Mouse (Mus musculus) stomach, postnatal 0 days (tissue): ENCODE data around the gene Npm3. TPM values are rescaled to one million over a fixed set of nuclear protein-coding genes. Genes with fewer than 3 reads are reported as not detected.
A peak's percentile ranks its signal among the peaks of the same experiment; 100 is the strongest.

ENCODE experiments used
- ATAC-seq: fragments of 200-750 bp; cut with Nextera tagmentation; 2 replicates; pipeline ENCODE4 v1.8.0; 2017; ENCODE audit not compliant: low FRiP score, low TSS enrichment
- DNase-seq: peaks from one replicate; pipeline ENCODE4 v3.0.0-alpha.2; 2016; ENCODE audit warnings: low spot score
- H3K27ac ChIP-seq: fragments of 300-500 bp; sonication (generic); replicated peaks from 2 replicates; pipeline ENCODE4 v1.5.1; 2014; ENCODE audit warnings: mild to moderate bottlenecking, control low read depth
- H3K27me3 ChIP-seq: fragments of 300-500 bp; sonication (generic); 2 replicates; pipeline ENCODE4 v1.6.1; 2014; ENCODE audit warnings: low read length; ENCODE audit not compliant: control insufficient read depth, insufficient read depth
- H3K36me3 ChIP-seq: fragments of 300-500 bp; sonication (generic); 2 replicates; pipeline ENCODE4 v1.6.1; 2014; ENCODE audit warnings: low read length, mixed read lengths; ENCODE audit not compliant: control insufficient read depth, insufficient read depth
- H3K4me1 ChIP-seq: fragments of 300-500 bp; sonication (generic); replicated peaks from 2 replicates; pipeline ENCODE4 v1.6.1; 2014; ENCODE audit warnings: antibody characterized with exemption; ENCODE audit not compliant: control insufficient read depth, insufficient read depth
- H3K4me2 ChIP-seq: fragments of 300-500 bp; sonication (generic); replicated peaks from 2 replicates; pipeline ENCODE4 v1.6.1; 2014; ENCODE audit warnings: low read depth, mild to moderate bottlenecking, control low read depth, moderate library complexity
- H3K4me3 ChIP-seq: fragments of 300-500 bp; sonication (generic); 2 replicates; pipeline ENCODE4 v1.5.1; 2014; ENCODE audit warnings: low read depth, low read length, control low read depth
- H3K9ac ChIP-seq: fragments of 300-500 bp; sonication (generic); 2 replicates; pipeline ENCODE4 v1.6.1; 2014; ENCODE audit warnings: mild to moderate bottlenecking, low read length, control low read depth, mixed read lengths
- H3K9me3 ChIP-seq: fragments of 300-500 bp; sonication (generic); 2 replicates; pipeline ENCODE4 v1.6.1; 2016; ENCODE audit warnings: low read length; ENCODE audit not compliant: control insufficient read depth
- CTCF ChIP-seq: IDR thresholded peaks from 2 replicates; pipeline ENCODE4 v1.5.1; 2016; ENCODE audit warnings: antibody characterized with exemption, low read depth, mild to moderate bottlenecking, moderate library complexity
- EP300 ChIP-seq: optimal IDR thresholded peaks from 2 replicates; pipeline ENCODE3; 2016; ENCODE audit warnings: antibody characterized with exemption
- WGBS: fragments of 180-500 bp; shearing (Covaris S2); extraction: QIAGEN DNeasy Blood & Tissue Kit; methylation state at CpG from one replicate; pipeline ENCODE4 v1.1.7; 2014; 5-methylcytosine and 5-hydroxymethylcytosine counted together
- polyA plus RNA-seq: library from polyadenylated mRNA; unstranded; fragments of >200 nt; fragmentation: Nextera tagmentation; extraction: Ambion mirVana; gene quantifications from 2 replicates; pipeline ENCODE4 v1.2.1, GENCODE M21; 2015

The Npm3 gene
- polyA plus RNA-seq, 1 experiment from 2014 or later: 10.9 TPM

- ATAC-seq (no peak), DNase-seq (no peak)
- Histone ChIP-seq H3K4me3 (no peak overlapping the region), H3K9ac (no peak overlapping the region), H3K4me2 (no peak overlapping the region), H3K36me3 (no peaks in the 10 kb centered on the region), H3K27me3 (peaks cover 27% of the 10 kb centered on the region; the same call in 1 of the 2 replicates), H3K4me1 (peaks cover 3% of the 10 kb centered on the region; the same call in 1 of the 2 replicates), H3K27ac (no peak overlapping the region), H3K9me3 (no peaks in the 10 kb centered on the region)
- WGBS: 79% methylated on average over 5 of the region's 5 CpGs
- TF ChIP-seq EP300 (no peak), CTCF (no peak)
Measured at GRCm38 (mm10) chr19:45738521-45738920, 10.9 kb downstream of the Npm3 start.

- Histone ChIP-seq H3K4me2 (no peak overlapping the region), H3K4me3 (no peak overlapping the region), H3K36me3 (no peaks in the 10 kb centered on the region), H3K4me1 (peaks cover 3% of the 10 kb centered on the region; the same call in 1 of the 2 replicates), H3K27me3 (peaks cover 27% of the 10 kb centered on the region; the same call in 1 of the 2 replicates), H3K27ac (no peak overlapping the region), H3K9me3 (no peaks in the 10 kb centered on the region), H3K9ac (no peak overlapping the region)
- no peak for TF ChIP-seq CTCF
- no peak for TF ChIP-seq EP300
- ATAC-seq: no peak
- 83% methylated on average over 10 of the region's 10 CpGs for WGBS
- no peak for DNase-seq
Measured at GRCm38 (mm10) chr19:45737846-45738484, 11.4 kb downstream of the Npm3 start.

- DNase-seq (no peak), ATAC-seq (peak; percentile 14; the same call in 1 of the 2 replicates)
- Histone ChIP-seq H3K9ac (no peak overlapping the region), H3K27me3 (peaks cover 24% of the 10 kb centered on the region; the same call in 1 of the 2 replicates), H3K36me3 (no peaks in the 10 kb centered on the region), H3K27ac (no peak overlapping the region), H3K4me3 (peak overlapping the region; percentile 23), H3K4me1 (peaks cover 3% of the 10 kb centered on the region; the same call in 1 of the 2 replicates), H3K9me3 (no peaks in the 10 kb centered on the region), H3K4me2 (peak overlapping the region; percentile 49)
- TF ChIP-seq EP300 (no peak), CTCF (no peak)
- WGBS: 24% methylated on average over 22 of the region's 23 CpGs
Measured at GRCm38 (mm10) chr19:45737208-45737845, 12.1 kb downstream of the Npm3 start.

GRCm38 (mm10) chr19:45736855-45737207 is 12.6 kb downstream of the Npm3 start:
- H3K36me3 ChIP-seq: no peaks in the 10 kb centered on the region
- H3K27ac ChIP-seq: no peak overlapping the region
- ATAC-seq (peak; percentile 49), DNase-seq (peak; percentile 76)
- H3K9ac ChIP-seq: no peak overlapping the region
- peaks cover 24% of the 10 kb centered on the region; the same call in 1 of the 2 replicates for H3K27me3 ChIP-seq
- H3K9me3 ChIP-seq: no peaks in the 10 kb centered on the region
- H3K4me3 ChIP-seq: peak overlapping the region; percentile 23
- 3% methylated on average over 28 of the region's 28 CpGs for WGBS
- peak overlapping the region; percentile 49 for H3K4me2 ChIP-seq
- H3K4me1 ChIP-seq: peaks cover 3% of the 10 kb centered on the region; the same call in 1 of the 2 replicates
- TF ChIP-seq CTCF (no peak; the same call in 1 of the 2 replicates), EP300 (no peak)

- no peak for TF ChIP-seq EP300
- no peak for TF ChIP-seq CTCF
- H3K27ac ChIP-seq: no peak overlapping the region
- no peak overlapping the region for H3K4me2 ChIP-seq
- H3K9me3 ChIP-seq: no peaks in the 10 kb centered on the region
- ATAC-seq (no peak), DNase-seq (no peak)
- WGBS: 50% methylated on average over 1 of the region's 1 CpGs
- H3K4me3 ChIP-seq: no peak overlapping the region
- H3K4me1 ChIP-seq: peaks cover 3% of the 10 kb centered on the region; the same call in 1 of the 2 replicates
- peaks cover 20% of the 10 kb centered on the region; the same call in 1 of the 2 replicates for H3K27me3 ChIP-seq
- no peak overlapping the region for H3K9ac ChIP-seq
- no peaks in the 10 kb centered on the region for H3K36me3 ChIP-seq
Measured at GRCm38 (mm10) chr19:45736241-45736640, 13.2 kb downstream of the Npm3 start.

- WGBS: 63% methylated on average over 7 of the region's 7 CpGs
Measured at GRCm38 (mm10) chr19:45734762-45735161, 14.6 kb downstream of the Npm3 start.

More at GRCm38 (mm10) chr19:45734762-45735161, 14.6 kb downstream of the Npm3 start:
- Histone ChIP-seq H3K27me3 (peaks cover 11% of the 10 kb centered on the region; the same call in 1 of the 2 replicates), H3K4me2 (no peak overlapping the region), H3K27ac (no peak overlapping the region), H3K9ac (no peak overlapping the region), H3K9me3 (no peaks in the 10 kb centered on the region), H3K36me3 (no peaks in the 10 kb centered on the region), H3K4me3 (no peak overlapping the region), H3K4me1 (peaks cover 3% of the 10 kb centered on the region; the same call in 1 of the 2 replicates)
- ATAC-seq (no peak), DNase-seq (no peak)
- TF ChIP-seq CTCF (no peak), EP300 (no peak)
